Mouse (Mus musculus) spleen, postnatal 36 days (tissue): ENCODE results near the gene Gm10277.
"Not testable (repeated sequence)": the region's sequence is repeated elsewhere in the genome, so short reads cannot be mapped to it uniquely, and the experiment has no call there.

ENCODE experiments used
- DNase-seq, 2 experiments: peaks; one replicate each; pipeline ENCODE4 v3.0.0; 2022; ENCODE audit warnings: low spot score in 2 of 2, mixed read lengths in 1 of 2

The Gm10277 gene

GRCm38 (mm10) chr11:77771879-77772713 lies 15.5 kb downstream of the Gm10277 start:
- no peak for DNase-seq

GRCm38 (mm10) chr11:77770346-77770745 lies 17.2 kb downstream of the Gm10277 start:
- no peak for DNase-seq

GRCm38 (mm10) chr11:77769496-77769895 lies 18.1 kb downstream of the Gm10277 start:
- DNase-seq, result no peak

- peak; percentile 32 to 43 for DNase-seq
These were observed 21.1 kb downstream of the Gm10277 start for GRCm38 (mm10) chr11:77766351-77767001.

- DNase-seq, result no peak
These were observed 22.1 kb downstream of the Gm10277 start for GRCm38 (mm10) chr11:77765459-77765777.

GRCm38 (mm10) chr11:77764694-77765458 lies 22.7 kb downstream of the Gm10277 start:
- DNase-seq, result no peak

GRCm38 (mm10) chr11:77763673-77764340 lies 23.7 kb downstream of the Gm10277 start:
- DNase-seq, result peak; percentile 22 to 29

- peak; percentile 60 to 63 for DNase-seq
These were observed 24.5 kb downstream of the Gm10277 start, which contains the start of gene Myo18a for GRCm38 (mm10) chr11:77762783-77763672. Gene Myo18a, plus strand, starts transcription at chr11:77763246.

GRCm38 (mm10) chr11:77760031-77760430 lies 27.5 kb downstream of the Gm10277 start:
- DNase-seq, result no peak

GRCm38 (mm10) chr11:77753469-77753868 lies 34.1 kb downstream of the Gm10277 start:
- no peak for DNase-seq

GRCm38 (mm10) chr11:77752525-77752924 lies 35.0 kb downstream of the Gm10277 start:
- no peak for DNase-seq

- no peak for DNase-seq
These were observed 38.6 kb downstream of the Gm10277 start for GRCm38 (mm10) chr11:77748996-77749395.

GRCm38 (mm10) chr11:77747103-77747502 lies 40.4 kb downstream of the Gm10277 start:
- DNase-seq, result not testable (repeated sequence)

- no peak for DNase-seq
These were observed 40.9 kb downstream of the Gm10277 start for GRCm38 (mm10) chr11:77746652-77747051.

GRCm38 (mm10) chr11:77743966-77744365 lies 43.6 kb downstream of the Gm10277 start:
- peak in 1 of 2 experiments; percentile 18 for DNase-seq

GRCm38 (mm10) chr11:77738555-77738954 lies 49.0 kb downstream of the Gm10277 start:
- no peak for DNase-seq

- DNase-seq, result peak; percentile 31 to 58
These were observed 50.3 kb downstream of the Gm10277 start for GRCm38 (mm10) chr11:77737289-77737688.
